Mouse (Mus musculus): ENCODE results near the gene Park7. TPM values are rescaled to one million over a fixed set of nuclear protein-coding genes. Genes with fewer than 3 reads are reported as not detected.

Park7 gene
- polyA plus RNA-seq, 1 experiment from 2014 or later = 373 TPM

- Histone ChIP-seq H3K4me2 (replicated peaks) (peak within 1 kb of the TSS; percentile 63), H3K27me3 (no peaks in the 10 kb centered on the region; the same call in 1 of the 2 replicates), H3K36me3 (no peaks in the 10 kb centered on the region), H3K4me1 (replicated peaks) (peaks cover 18% of the 10 kb centered on the region), H3K9ac (replicated peaks) (peak within 1 kb of the TSS; percentile 61), H3K27ac (peak within 1 kb of the TSS; percentile 98), H3K4me3 (replicated peaks) (peak within 1 kb of the TSS; percentile 81), H3K9me3 (no peaks in the 10 kb centered on the region)
- peak; percentile 13 for ATAC-seq
- WGBS = 54% methylated on average over 13 of the region's 13 CpGs
These were observed 60.4 kb downstream of the Park7 start, which contains the start of gene Errfi1 for GRCm38 (mm10) chr4:150853680-150854461. TSS of gene Errfi1 (plus strand) at chr4:150853919.

- H3K4me2 ChIP-seq (replicated peaks) = no peak overlapping the region
- WGBS = 71% methylated on average over 4 of the region's 4 CpGs
- ATAC-seq = no peak
- no peak overlapping the region for H3K27ac ChIP-seq
- no peaks in the 10 kb centered on the region for H3K36me3 ChIP-seq
- no peak overlapping the region for H3K4me3 ChIP-seq (replicated peaks)
- H3K4me1 ChIP-seq (replicated peaks) = peaks cover 18% of the 10 kb centered on the region
- H3K9ac ChIP-seq (replicated peaks) = no peak overlapping the region
- no peaks in the 10 kb centered on the region for H3K9me3 ChIP-seq
- H3K27me3 ChIP-seq = no peaks in the 10 kb centered on the region; the same call in 1 of the 2 replicates
These were observed 61.8 kb downstream of the Park7 start for GRCm38 (mm10) chr4:150852479-150852878.

- Histone ChIP-seq H3K27ac (no peak overlapping the region), H3K36me3 (no peaks in the 10 kb centered on the region), H3K9me3 (no peaks in the 10 kb centered on the region), H3K9ac (replicated peaks) (no peak overlapping the region), H3K4me2 (replicated peaks) (no peak overlapping the region), H3K4me1 (replicated peaks) (peaks cover 17% of the 10 kb centered on the region), H3K27me3 (no peaks in the 10 kb centered on the region; the same call in 1 of the 2 replicates), H3K4me3 (replicated peaks) (no peak overlapping the region)
- ATAC-seq = no peak
- 65% methylated on average over 8 of the region's 8 CpGs for WGBS
These were observed 62.2 kb downstream of the Park7 start for GRCm38 (mm10) chr4:150852045-150852444.

- H3K27me3 ChIP-seq = no peaks in the 10 kb centered on the region; the same call in 1 of the 2 replicates
- H3K4me3 ChIP-seq (replicated peaks) = no peak overlapping the region
- H3K27ac ChIP-seq = no peak overlapping the region
- H3K4me2 ChIP-seq (replicated peaks) = no peak overlapping the region
- no peaks in the 10 kb centered on the region for H3K36me3 ChIP-seq
- WGBS = 92% methylated on average over 4 of the region's 4 CpGs
- H3K4me1 ChIP-seq (replicated peaks) = peaks cover 17% of the 10 kb centered on the region
- ATAC-seq = no peak
- H3K9ac ChIP-seq (replicated peaks) = no peak overlapping the region
- no peaks in the 10 kb centered on the region for H3K9me3 ChIP-seq
These were observed 63.3 kb downstream of the Park7 start for GRCm38 (mm10) chr4:150850893-150851292.

GRCm38 (mm10) chr4:150849964-150850363, 64.3 kb downstream of the Park7 start:
- no peak for ATAC-seq
- Histone ChIP-seq H3K27me3 (no peaks in the 10 kb centered on the region; the same call in 1 of the 2 replicates), H3K9ac (replicated peaks) (no peak overlapping the region), H3K27ac (no peak overlapping the region), H3K4me2 (replicated peaks) (no peak overlapping the region), H3K4me1 (replicated peaks) (peaks cover 18% of the 10 kb centered on the region), H3K4me3 (replicated peaks) (no peak overlapping the region), H3K36me3 (no peaks in the 10 kb centered on the region), H3K9me3 (no peaks in the 10 kb centered on the region)
- WGBS = 75% methylated on average over 10 of the region's 10 CpGs

Other genes starting within 250 kb of the Park7 start
- gene Errfi1, start 60.5 kb downstream of the Park7 start, polyA plus RNA-seq (2015; fragmentation: Nextera tagmentation; extraction: Ambion mirVana) = 18.7 and 20.1 TPM in 2 replicates
- gene Tnfrsf9, start 125 bp upstream of the Park7 start, polyA plus RNA-seq (2015; fragmentation: Nextera tagmentation; extraction: Ambion mirVana) = 0.12 and 0.16 TPM in 2 replicates
- not detected in 2 replicates for gene Uts2, start 82.7 kb upstream of the Park7 start, polyA plus RNA-seq (2015; fragmentation: Nextera tagmentation; extraction: Ambion mirVana)
- gene Per3, start 130.2 kb upstream of the Park7 start, polyA plus RNA-seq (2015; fragmentation: Nextera tagmentation; extraction: Ambion mirVana) = 2.9 and 3.0 TPM in 2 replicates
- gene Vamp3, start 143.5 kb upstream of the Park7 start, polyA plus RNA-seq (2015; fragmentation: Nextera tagmentation; extraction: Ambion mirVana) = 60.7 and 62.1 TPM in 2 replicates
- 0.22 TPM in 1 of 2 replicates, not detected in the other for gene Gm13090, start 175.1 kb upstream of the Park7 start, polyA plus RNA-seq (2015; fragmentation: Nextera tagmentation; extraction: Ambion mirVana)